Mouse (Mus musculus) kidney, adult 9 months (tissue): Measurements from ENCODE around the gene Parg.
A peak's percentile ranks its signal among the peaks of the same experiment; 100 is the strongest.
"Not testable (repeated sequence)": the region's sequence is repeated elsewhere in the genome, so short reads cannot be mapped to it uniquely, and the experiment has no call there.

Experiments used
- DNase-seq: peaks from one replicate; pipeline ENCODE4 v3.0.0; 2022

The Parg gene

GRCm38 (mm10) chr14:32179393-32180195, 22.2 kb upstream of the Parg start:
- peak; percentile 88 for DNase-seq

- peak; percentile 51 for DNase-seq
Measured at GRCm38 (mm10) chr14:32180861-32181260, 20.9 kb upstream of the Parg start.

GRCm38 (mm10) chr14:32183846-32184245, 17.9 kb upstream of the Parg start:
- no peak for DNase-seq

GRCm38 (mm10) chr14:32190627-32191391, 10.9 kb upstream of the Parg start:
- DNase-seq = no peak

- no peak for DNase-seq
Measured at GRCm38 (mm10) chr14:32191926-32192325, 9.8 kb upstream of the Parg start.

DNA sequence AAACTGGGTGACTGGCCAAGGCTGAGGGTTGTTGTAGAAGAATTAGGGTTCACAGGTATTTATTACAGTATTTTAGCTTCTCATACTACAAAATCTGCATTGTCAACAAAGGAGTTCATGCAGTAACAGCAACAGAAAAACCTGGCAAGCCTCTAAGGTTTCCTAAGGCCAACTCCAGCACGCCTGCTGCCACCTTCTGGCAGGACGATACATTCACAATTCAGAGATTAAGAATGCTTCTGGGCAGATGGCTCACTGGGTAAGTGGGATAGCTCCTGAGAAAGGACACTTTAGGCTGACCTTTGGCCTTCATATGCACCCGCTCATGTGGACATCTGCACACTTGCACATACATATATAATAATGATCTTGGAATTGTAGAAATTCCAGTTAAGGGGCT, 9.3 kb upstream of the Parg start:
- DNase-seq = peak; percentile 74

DNA sequence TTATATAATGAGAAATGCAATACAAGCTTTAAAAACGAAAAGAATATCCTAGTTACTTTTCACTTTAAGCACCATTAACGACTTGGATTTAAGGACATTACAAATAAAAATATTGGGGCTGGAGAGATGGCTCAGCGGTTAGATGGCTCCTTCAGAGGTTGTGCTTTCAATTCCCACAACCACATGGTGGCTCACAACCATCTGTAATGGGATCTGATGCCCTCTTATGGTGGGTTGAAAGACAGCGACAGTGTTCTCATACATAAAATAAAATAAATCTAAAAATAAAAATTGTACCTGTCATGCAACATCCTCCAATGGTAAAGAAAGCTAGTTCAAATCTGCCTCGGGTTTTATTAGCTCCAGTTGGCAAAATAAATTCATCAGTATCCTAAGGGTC, 8.2 kb upstream of the Parg start:
- not testable (repeated sequence) for DNase-seq

DNA sequence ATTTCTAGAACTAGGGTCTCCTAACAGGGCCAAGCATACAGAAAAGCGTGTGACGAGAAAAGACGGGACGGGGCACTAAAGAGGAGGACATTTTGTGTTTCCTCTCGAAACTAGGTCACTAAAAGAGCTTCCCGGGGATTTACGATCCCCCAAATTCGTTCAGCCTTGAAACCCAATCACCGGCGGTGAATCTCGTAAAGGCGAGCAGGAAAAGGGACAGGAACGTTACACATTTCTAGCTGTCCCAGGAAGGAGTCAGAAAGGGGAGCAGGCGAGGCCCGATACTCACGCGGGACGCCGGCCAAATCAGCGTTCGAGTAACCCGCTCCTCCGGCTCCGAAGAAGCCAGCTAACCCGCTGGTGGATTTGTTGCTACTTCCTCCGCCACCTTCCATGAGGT, 395 bp upstream of the Parg start:
- DNase-seq = no peak

DNA sequence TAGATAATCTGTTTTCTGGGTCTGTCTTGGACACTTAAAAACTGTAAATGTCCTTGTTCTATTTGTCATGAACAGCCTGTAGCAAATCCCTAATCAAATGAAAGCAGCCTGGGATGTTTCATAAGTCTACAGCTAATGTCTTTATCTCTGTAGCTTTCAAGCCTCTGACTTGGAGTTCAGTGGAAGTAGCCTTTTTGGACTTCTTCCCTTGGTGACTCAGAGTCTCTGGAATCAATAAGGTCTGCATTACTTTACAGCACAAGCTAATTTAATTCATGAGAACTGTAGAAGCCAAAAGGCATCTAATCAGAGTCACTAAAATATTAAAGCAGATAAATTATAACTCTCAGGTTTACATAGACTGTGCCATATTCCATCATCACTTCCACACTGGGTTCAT, 24.9 kb downstream of the Parg start:
- DNase-seq = no peak

- peak; percentile 64 for DNase-seq
Measured at GRCm38 (mm10) chr14:32228996-32229395, 27.2 kb downstream of the Parg start.

DNA sequence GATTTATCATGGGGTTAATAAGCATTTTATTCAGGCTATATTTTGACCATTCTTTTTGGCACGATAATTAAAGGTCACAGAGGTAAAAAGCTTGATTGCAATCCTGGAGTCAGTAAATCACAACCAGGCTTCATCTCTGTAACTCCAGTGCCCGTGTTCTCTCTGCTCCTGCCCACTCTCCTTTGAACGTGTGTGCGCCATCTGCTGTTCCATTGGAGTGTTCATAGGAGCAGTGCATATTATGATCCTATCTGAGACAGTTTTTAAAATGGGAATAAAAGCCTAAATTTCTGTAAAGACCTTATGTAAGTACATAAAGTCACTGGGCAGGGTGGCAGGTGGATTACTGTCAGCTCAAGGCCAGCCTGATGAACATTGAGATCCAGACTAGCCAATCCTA, 40.7 kb downstream of the Parg start:
- DNase-seq = no peak

DNA sequence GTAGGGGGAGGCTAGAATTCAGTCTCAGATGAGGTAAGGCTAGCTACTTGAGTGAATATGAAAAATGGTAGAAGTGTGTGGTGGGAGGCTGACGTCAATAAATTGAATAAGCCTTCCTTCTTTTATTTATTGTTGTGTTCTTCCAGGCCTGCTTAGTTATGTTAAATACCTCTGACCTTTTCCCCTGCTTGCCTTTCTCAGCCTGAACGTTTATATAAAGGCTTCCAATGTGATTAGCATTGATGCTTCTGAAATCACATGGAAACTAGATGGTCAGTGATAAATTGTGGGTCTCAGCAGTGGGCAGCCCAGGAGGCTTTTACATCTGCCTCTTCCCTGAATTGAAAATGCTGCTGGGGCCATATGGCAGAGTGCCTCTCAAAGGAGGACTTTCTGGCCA, 44.3 kb downstream of the Parg start:
- no peak for DNase-seq

GRCm38 (mm10) chr14:32249616-32250015, 47.9 kb downstream of the Parg start:
- DNase-seq = peak; percentile 68

DNA sequence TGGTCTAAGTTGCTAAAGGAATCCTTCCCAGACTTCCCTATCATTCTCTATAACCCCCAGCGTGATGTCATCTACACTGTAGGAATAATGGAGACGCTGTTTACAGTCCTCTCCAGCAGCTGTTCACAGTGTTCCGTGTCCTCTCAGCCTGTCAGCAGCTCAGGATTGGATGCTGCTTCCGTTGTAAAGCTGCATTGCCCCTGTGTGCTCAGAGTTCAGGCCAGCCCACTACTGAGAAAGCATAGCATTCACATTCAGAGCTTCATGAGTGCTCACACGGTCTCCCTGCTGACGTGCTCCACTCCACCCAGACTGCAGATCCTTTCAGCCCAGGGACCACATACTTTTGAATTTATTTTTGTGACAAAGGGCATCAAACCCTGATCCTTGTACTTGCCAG, 59.1 kb downstream of the Parg start:
- DNase-seq = no peak

- no peak for DNase-seq
Measured at GRCm38 (mm10) chr14:32261741-32262140, 60.0 kb downstream of the Parg start.

DNA sequence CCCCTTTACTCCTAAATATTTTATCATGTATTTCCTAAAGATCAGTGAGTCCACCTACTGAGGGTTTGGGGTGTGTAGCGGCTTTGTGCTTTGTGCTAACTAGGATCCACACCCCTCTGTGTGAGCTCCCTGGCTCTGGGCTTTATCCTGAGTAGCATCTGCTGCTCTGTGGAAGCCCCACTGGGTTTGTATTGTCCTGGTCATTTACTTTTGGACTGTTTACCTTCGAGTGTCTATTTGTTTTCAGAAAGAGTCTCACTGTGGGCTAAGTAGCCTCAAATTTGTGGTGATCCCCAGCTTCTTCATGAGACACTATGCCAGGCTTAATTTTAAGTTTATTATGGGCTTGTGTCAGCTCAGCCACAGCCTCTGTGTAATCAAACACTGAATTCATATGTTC, 67.2 kb downstream of the Parg start:
- DNase-seq = no peak

GRCm38 (mm10) chr14:32269589-32269988, 67.8 kb downstream of the Parg start:
- no peak for DNase-seq

DNA sequence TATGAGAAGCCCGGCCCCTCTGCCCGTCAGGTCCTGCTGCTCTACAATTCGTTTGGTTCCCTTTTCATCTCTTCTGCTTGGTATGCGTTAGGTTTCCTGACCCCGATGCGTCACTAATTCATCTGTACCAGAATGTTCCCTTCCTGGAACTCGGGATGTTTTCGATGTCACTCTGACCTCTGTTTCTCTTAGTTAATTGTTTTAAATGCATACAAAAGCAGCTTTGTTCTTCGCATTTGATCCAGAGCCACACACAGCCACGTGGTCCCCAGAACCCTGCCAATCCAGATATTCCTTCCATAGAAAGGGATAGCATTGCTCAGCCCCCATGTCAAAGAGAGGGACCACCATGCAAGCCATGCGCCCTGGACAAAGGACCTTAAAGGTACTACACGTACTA, 99.9 kb downstream of the Parg start:
- no peak for DNase-seq

DNA sequence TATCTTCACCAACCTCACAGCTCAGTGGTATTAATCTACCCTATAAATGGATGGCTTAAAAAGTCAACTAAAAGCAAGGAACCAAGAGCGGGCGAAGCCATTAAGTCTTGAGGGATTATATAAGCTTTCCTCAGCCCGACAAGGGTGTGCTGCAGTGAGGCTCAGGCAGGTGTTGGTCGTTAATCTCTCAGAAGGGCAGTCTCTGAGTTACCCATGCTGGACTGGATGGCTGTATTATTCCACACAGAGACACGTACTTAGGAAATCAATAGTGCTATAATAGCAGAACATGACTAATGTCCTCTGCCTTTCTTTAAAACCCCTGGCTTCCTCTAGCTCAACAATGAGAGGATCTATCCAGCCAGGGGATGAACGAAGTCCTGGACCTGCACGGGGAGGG, 100.7 kb downstream of the Parg start:
- DNase-seq = no peak

GRCm38 (mm10) chr14:32304921-32305320, 103.2 kb downstream of the Parg start:
- DNase-seq = no peak

DNA sequence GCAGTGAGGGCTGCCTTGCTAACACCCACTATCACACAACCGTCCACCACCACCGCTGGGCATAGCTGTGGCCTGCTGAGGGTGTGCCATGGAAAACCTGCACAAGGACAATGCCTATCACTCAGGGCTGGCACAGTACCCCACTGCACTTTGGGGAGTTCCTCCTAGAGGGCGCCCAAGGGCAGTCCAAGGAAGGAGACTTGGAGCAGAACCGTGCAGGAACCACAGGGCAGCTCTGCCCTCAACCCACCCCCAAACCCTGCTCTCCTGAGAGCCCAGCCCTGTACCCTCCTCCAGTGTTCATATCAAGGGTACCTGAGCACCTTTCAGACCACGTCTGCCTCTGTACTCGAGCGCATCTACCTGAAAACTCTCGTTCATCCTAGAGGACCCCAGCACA, 108.1 kb downstream of the Parg start:
- peak; percentile 57 for DNase-seq

DNA sequence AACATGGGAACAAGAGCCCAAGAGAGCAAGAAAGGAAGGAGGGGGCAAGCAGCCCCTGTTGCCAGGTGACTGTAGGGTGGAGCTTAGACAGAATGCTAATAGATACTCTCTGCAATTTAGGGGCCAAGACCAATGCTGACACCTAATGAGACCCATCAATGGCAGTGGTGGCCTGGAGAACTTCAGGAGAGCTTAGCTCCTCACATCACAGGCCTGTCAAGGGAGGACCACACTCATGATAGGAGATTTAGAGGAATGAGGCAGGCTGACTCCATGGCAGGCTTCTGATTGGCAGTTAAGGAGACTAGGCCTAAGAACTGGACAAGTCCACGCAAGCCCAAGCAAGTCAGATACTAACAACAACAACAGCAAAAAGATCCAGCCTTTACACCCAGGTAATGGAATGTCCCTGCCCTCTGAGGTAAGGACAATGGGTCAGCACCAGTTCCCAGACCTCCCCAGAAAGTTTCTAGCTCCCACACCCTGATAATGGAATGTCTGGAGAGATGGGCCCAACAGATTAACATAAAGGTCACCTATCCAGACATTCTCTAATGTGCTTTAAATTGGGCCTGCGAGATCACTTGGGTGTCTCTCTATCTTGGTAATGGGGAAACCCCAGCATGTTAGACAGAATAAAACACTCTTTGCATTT, 109.8 kb downstream of the Parg start:
- no peak for DNase-seq

DNA sequence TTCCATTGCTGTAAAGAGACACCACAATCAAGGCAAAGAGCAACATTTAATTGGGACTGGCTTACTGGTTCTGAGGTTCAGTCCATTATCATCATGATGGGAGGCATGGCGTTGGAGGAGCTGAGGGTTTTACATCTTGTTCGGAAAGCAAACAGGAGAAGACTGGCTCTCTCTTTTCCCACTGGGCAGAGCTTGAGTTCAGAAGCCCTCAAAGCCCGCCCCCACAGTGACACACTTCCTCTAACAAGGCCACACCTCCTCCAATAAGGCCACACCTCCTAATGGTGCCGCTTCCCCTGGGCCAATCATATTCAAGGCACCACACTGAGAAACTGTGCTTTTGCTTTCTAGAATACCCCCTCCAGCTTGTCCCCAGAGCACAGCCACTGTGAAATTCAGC, 116.1 kb downstream of the Parg start:
- DNase-seq = no peak
